Mouse (Mus musculus): ENCODE results near the gene Caml. TPM values are rescaled to one million over a fixed set of nuclear protein-coding genes. Genes with fewer than 3 reads are reported as not detected.
"Not testable (repeated sequence)": the region's sequence is repeated elsewhere in the genome, so short reads cannot be mapped to it uniquely, and the experiment has no call there.

Caml gene
- total RNA-seq (2015) (30.5 and 30.6 TPM in 2 replicates), total RNA-seq (2017) (25.9 and 36.6 TPM in 2 replicates)

DNA sequence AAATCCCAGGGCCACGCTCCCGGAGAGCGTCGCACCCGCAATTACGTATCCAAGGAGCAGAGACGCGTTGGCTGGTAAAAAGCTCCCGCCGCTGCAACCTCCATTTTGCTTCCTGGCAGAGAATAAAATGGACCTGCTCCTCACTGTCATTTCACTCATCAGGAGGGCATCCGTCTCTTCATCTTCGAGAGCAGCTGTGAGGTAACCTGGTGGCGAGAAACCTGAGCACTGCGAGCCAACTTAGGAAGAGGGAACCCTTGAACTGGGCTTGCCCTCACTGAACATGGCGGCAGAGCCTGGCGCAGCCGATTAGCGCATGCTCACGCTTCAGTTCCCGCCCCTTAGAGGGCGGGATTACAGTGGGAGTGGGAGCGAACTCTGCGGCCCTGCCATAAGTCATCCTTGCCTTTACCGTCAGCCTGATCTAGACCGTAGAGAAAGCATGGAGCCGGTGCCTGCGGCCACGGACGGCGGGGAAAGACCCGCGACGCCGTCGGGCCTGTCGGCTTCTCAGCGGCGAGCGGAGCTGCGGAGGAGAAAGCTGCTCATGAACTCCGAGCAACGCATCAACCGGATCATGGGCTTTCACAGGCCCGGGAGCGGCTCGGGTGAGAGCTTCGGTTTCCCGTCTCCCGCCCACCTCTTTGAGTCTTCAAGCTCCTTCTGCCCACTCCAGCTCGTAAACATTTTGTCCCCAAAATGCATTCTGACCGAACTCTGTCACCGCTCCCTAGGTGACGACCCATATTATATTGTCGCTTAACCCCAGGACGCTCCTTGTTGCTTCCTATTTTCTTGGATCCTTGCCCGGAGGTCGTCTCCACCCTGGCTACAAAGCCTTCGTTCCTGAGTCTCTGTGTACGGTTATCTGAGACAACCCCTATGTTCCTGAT is at the start of gene Caml:
TSS of gene Caml (plus strand) at position 357 of the 893 bp plus-strand sequence.
- peak; percentile 98 for ATAC-seq (ENCODE audit: poor library complexity, severe bottlenecking)

DNA sequence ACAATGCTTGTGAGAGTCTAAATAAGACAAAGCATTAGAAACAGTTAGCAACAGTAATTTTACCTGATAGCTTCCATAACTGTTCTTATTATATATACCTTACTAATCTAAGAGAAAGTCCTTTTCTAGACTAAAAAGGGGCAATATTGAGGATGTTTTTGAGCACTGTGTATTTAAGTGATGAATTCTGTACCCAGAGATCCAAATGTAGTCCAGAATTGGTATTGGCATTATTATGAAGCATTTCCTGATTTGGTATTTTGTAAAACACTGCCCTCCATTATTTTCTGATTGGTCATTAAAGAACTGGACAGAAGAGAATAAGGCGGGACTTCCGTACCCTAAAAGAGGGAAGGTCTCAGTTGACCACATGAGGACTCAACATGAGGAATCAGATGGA is 49.4 kb upstream of the Caml start, which contains the start of gene Tmed9:
TSS of gene Tmed9 (plus strand) at position 301 of the 400 bp plus-strand sequence.
- no peak for ATAC-seq (ENCODE audit: poor library complexity, severe bottlenecking)

DNA sequence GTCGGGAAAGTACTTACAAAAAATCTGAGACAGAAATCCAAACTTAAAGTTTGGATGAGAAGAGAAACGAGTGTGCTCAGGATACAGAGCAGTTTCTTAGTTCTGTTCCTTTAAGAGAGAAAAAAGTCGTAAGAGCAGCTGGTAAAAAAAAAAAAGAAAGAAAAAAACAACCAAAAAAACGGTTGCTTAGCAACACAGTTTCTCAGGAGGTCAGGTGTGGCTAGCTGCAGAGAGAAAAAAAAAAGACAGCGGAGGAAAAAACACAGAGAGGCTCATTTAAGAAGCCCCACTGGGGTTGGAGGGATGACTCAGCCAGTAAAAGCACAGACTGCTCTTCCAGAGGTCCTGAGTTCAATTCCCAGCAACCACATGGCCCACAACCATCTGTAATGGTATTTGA is 48.5 kb upstream of the Caml start:
- ATAC-seq (ENCODE audit: poor library complexity, severe bottlenecking) = no peak

DNA sequence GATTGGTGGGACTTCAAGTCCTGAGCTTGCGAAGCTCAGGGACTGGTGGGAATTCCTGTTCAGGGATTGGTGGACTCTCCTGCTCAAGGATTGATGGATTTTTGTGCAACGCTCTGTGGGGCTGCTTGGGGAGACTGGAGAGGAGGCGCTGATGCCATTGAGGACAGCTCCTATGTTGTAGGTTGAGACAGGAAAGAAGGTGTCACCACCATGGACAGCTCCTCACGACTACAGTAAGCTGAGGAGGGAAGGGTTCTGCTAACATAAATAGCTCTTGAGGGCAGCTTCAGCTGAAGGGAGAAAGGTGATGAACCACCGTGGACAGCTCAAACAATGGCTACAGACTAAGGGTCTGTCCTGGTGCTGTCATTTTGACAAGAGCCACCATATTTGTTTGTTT is 46.9 kb upstream of the Caml start:
- ATAC-seq (ENCODE audit: poor library complexity, severe bottlenecking) = no peak

DNA sequence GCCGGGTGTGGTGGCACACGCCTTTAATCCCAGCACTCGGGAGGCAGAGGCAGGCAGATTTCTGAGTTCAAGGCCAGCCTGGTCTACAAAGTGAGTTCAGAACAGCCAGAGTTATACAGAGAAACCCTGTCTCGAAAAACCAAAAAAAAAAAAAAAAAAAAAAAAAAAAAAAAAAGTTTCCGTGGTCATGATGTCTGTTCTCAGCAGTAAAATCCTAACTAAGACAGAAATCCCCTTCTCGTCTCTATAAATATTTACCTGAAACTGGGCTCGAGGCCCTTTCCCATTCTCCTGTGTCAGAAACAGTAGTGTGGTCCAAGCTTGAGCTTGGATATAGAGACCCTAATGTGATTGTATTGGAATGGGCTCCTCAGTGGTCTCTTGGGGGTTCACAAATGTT is 45.9 kb upstream of the Caml start:
- ATAC-seq (ENCODE audit: poor library complexity, severe bottlenecking) = not testable (repeated sequence)

DNA sequence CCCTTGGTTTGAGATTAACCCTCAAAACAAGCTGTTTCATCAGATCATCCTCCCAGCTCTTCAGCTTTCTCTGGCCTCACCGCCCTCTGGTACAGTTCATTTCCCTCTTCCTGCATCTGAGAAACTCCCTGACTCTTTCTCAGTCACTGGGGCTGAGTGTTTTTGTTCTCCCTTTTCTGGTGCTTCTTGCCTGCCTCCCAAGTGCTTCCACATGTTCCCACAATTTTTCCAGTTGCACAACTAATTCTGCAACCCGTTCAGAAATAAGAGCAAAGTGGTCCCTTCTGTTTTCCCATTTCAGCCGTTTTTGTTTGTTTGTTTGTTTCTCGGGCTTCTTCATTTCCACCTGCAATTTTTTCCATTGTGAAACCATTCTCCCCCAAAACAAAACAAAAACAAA is 44.7 kb upstream of the Caml start:
- no peak for ATAC-seq (ENCODE audit: poor library complexity, severe bottlenecking)

DNA sequence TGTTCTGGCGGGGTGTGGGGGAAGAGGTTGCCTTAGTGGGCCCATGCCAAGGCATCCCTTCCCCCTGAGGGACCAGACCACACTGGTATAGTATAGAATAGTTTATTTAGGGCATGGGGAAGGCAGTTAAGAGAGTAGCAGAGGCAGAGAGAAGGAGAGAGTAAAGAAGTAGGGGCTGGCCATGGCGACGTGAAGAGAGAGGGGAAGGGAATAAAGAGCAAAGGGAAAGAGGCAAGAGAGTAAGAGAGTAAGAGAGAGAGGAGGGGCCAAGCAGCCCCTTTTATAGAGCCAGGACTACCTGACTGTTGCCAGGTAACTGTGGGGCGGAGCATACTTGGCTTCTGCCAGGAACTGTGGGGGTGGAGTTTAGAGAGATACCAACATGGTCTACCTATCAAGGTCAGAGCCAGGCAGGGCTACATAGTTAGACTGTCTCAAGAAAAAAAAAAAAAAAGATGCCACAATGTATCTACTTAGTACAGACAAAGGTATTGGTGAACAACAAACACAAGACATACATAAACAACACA is 30.8 kb upstream of the Caml start:
- no peak for ATAC-seq (ENCODE audit: poor library complexity, severe bottlenecking)

DNA sequence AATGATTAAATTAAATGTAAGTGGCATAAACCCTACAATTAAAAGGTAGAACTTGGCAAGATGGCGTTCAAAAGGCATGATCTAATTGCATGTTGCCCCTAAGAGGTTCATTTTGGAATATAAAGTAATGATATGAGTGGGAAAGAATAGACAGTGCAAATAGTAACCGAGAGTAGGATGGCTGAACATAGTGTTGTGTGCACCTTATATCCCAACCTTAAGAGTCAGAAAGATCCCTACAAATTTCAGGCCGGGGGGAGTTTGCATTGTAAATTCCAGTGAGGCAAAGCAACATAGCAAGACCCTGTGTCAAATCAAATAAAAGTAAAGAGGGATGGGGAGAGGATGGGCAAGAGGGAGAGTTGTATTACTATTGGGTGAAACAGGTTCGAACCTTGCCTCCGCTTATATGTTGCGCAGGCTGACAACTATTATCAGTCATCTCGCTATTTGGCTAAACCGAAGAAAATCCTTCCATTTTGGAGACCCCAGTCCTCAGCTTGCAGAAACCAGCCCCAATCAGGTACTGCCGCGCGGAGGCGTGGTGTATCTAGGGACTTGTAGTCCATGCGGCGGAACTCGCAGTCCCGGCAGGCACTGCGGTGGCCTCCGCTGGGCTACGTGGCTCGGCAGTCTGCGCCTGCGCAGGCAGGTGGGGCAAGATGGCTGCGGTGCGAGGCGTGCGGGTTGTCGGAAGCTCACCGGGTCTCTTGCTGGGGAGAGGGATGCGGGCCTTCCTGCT is 30.1 kb upstream of the Caml start:
- ATAC-seq (ENCODE audit: poor library complexity, severe bottlenecking) = peak; percentile 100

DNA sequence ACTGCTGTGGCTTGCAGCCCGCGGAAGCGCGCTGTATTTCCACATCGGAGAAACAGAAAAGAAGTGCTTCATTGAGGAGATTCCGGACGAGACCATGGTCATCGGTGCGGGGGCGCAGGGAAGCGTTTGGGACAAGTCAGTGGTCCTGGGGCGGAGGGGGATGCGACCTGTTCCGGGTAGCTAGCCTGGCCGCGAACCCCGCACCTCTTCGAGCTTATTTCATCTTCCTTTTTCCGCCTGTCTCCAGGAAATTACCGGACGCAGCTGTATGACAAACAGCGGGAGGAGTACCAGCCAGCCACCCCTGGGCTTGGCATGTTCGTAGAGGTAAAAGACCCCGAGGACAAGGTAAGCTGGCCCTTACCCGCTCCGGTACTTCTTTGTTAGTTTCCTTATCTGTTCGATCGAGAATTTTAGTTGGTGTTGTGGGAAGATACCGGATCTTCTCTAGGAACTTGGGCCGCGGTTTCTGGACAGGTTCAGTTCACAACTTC is 29.5 kb upstream of the Caml start:
- no peak for ATAC-seq (ENCODE audit: poor library complexity, severe bottlenecking)

DNA sequence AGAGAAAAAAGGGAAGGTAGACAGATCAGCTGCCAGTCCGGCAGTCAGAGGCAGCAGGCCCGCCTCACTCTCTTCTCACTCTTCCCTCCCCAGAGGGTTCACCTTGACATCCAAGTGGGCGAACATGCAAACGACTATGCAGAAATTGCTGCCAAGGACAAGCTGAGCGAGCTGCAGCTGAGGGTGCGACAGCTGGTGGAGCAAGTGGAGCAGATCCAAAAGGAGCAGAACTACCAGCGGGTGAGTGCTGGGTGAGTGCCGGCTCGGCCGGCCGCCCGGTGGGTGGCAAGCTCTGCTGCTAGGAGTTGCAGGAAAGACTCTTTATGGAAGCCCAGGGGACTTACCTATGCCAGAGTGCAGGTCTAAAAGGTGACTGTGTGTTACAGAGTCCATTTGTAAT is 27.4 kb upstream of the Caml start:
- ATAC-seq (ENCODE audit: poor library complexity, severe bottlenecking) = no peak

DNA sequence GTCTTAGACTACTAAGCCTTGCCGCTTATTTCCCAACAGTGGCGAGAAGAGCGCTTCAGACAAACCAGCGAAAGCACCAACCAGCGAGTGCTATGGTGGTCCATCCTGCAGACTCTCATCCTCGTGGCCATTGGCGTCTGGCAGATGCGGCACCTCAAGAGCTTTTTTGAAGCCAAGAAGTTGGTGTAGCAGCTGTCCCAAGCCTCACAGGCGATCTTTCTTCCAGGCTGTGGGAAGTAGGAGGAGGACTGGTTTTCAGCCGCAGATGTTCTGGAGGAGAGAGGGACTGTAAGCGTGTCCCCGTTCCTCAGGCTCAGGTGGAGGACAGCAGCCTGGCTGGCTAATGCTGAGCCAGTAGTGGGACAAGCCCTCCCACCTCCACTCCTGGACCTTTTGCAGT is 26.0 kb upstream of the Caml start:
- no peak for ATAC-seq (ENCODE audit: poor library complexity, severe bottlenecking)

DNA sequence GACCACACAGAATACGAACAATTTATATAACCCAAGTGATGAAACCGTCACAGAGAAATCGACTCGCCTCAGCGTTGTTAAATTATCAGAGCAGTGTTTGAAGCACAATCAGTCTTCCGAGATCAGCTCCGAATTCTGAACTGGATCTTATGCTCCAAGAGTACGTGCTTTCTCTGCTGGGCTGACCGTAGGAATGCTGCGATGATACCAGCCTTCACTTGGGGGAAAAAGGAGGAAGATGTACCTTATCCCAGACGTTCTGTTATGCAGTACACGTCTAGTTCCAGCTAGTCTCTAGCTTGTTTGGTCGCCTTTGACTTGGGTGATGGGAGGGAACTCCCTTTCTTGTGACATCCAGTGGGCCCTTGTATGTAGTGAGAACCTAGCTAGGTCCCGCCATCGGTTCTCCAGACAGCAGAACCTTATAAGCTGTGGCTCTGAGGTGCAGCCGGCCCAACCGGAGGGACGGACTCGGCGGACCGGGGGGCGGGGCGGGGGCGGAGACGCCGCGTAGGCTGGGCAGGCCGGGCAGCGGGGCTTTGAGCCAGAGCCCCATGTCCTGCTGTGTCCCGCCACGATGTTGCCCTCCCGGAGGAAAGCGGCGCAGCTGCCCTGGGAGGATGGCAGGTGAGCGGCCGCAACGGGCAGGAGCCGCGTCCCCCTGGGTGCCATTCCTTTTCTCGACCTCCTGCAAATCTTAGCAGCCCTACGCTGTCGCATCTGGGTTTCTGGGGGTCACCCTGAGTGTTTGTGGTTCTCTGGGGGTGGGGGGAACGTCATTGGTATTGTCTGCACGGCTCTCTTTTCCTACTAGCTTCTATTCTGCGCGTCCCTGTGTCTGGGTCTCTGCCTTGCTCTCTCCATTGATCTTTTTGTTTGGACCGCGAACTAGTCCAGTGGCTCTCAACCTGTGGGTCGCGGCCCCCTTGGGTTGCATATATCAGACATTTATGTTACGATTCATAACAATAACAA is 23.0 kb upstream of the Caml start, which contains the start of gene B4galt7:
TSS of gene B4galt7 (plus strand) at position 331 of the 975 bp plus-strand sequence.
- peak; percentile 97 for ATAC-seq (ENCODE audit: poor library complexity, severe bottlenecking)

DNA sequence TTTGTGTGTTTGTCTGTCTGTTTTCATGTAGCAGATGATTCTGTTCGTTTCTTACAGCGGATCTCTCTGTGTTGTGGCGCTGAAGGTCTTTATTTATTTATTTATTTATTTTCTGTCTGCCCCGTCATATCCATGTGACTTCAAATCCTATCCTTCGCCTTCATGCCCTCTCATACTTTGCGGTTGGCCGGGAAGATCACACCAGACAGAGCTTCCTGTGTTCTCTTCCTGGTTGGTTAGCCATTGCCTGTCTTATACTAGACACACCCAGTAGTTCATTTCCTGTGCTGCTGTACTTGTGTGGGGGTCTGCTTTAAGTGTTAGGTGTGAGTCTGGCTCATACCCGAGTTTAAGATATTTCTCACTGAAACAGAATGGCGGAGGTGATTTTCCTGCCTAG is 22.1 kb upstream of the Caml start:
- peak; percentile 66 for ATAC-seq (ENCODE audit: poor library complexity, severe bottlenecking)

DNA sequence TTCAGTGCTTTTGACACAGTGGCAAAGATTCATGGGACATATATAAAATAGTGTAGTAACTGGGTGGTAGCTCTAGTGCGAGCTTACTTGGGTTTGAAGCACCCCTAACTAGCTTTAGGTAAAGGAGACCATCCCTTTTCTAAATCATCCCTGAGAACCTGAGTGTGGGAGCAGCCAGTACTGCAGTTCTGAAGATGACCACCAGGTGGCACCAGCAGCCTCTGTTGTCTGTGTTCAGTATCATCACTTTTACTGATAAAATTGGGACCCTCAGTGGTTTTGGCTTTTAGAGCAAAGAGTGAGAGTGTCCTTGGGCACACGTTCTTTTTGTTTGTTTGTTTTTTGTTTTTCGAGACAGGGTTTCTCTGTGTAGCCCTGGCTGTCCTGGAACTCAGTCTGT is 21.2 kb upstream of the Caml start:
- peak; percentile 58 for ATAC-seq (ENCODE audit: poor library complexity, severe bottlenecking)

DNA sequence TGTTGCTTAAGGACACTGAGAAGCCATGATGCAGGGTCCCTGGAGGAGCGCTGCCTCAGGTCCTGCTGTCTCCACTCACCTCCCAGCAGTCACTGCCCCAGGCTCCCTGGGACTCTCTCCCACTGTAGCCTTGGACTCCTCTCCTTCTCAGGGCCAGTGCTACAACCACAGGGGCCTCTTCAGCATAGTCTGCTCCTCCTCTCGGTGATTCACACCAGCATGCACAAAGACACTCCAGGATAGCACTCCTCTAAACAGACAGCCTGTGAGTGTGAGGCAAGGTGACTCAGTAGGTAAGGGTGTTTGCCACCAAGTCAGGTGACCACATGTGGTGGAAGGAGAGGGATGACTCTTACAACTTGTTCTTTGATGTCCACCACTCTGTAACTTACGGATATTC is 18.2 kb upstream of the Caml start:
- no peak for ATAC-seq (ENCODE audit: poor library complexity, severe bottlenecking)

DNA sequence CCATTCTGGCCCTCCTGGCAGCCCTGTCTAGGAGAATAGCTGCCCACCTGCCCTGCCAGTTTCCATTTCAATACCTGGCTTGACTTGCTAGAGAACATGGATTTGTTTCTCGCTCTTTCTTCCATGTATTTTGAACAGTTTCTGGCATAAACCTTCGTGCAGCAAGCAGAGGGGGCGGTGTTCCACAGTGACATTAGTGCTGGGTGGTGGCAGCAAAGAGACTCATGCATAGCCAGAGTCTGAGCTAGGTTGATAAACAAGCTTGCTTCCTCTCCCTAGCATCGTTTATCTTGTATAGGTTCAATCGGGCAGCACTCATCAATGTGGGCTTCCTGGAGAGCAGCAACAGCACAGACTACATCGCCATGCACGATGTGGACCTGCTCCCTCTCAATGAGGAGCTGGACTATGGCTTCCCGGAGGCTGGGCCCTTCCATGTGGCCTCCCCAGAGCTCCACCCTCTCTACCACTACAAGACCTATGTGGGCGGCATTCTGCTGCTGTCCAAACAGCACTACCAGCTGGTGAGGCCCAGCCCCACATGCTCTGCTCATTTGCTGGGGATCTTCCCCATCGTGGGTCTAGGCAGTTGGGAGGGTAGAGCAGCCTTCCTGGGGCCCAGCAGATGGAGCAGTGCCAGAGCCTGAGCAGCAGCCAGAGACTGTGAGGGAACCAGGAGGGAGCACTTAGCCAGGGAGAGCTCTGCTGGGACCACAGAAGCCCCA is 15.7 kb upstream of the Caml start:
- ATAC-seq (ENCODE audit: poor library complexity, severe bottlenecking) = no peak

DNA sequence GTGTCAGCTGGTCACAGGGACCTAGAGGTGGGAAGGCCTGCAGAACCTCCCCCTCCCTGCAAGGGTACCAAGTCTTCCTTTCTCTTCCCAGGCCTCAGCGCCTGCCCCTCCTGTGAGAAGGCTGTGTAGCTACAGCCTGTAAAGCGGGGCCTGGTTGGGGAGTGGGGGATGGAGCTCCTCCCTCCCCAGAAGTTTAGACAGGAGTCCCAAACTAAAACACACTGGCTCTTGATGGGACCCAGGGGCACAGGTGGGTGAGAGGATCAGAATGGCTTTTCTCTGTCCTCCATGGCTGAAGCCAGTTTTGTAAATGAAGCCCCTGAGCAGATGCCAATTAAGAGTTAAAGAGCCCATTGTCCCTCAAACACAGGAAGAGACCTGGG is 15.2 kb upstream of the Caml start:
- ATAC-seq (ENCODE audit: poor library complexity, severe bottlenecking) = no peak

DNA sequence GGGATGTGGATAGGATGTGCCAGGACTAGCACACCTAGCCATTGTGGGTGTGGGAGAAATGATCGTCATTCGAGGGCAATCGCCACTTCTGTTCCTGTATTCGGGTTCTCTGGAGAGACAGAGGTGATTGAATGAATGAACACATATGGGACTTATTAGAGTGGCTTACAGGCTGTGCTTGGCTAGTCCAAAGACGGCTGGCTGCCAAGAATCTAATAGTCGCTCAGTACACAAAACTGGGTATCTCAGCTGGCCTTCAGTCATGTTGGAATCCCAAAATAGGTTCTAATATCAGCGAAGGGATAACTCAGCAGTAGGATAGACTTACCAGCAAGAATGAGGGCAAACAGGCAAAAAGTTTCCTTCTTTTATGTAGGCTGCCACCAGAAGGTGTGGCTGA is 10.8 kb upstream of the Caml start:
- no peak for ATAC-seq (ENCODE audit: poor library complexity, severe bottlenecking)

DNA sequence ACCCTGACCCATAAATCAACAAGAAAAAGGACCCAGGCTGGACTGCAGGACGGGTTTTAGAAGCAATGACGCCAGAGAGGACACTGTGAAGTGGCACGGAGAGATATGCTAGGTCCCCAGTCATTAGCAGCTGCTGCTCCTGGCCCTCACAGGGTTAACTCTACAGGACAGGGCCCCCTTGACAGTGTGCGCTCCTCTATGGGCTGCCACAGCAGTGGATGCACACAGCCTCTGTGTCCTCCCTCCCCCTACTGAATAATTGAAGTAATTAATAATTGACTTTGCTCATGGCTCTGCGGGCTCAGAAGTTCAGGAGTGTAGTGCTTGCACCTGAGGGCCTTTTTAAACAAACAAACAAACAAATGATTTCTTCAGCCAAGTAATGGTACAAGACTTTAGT is 9.3 kb upstream of the Caml start:
- no peak for ATAC-seq (ENCODE audit: poor library complexity, severe bottlenecking)

DNA sequence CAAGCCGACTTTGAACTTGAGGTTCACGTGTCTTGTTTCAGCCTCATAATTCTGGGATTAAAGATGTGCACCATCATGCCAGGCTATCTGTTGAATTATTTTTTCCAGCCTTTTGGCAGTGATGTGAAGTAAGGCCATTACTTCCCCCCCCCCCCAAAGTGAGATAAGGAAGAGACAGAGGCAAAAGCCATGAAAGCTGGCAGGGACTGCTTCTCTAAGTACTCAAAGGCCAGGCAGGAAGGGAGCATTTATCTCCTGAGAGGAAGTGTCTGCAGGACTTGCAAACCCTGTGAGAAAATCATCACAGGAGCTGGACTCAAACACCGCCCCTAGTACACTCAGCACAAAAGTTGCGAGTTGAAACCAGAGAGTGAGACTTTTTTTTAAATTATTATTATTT is 3.5 kb upstream of the Caml start:
- ATAC-seq (ENCODE audit: poor library complexity, severe bottlenecking) = no peak
